Mouse (Mus musculus) spleen, adult 12 weeks (tissue): Measurements from ENCODE around the gene Arl3.

Experiments used
- DNase-seq: peaks from one replicate; pipeline ENCODE4 v3.0.0; 2022; ENCODE audit warnings: low spot score

The Arl3 gene

GRCm38 (mm10) chr19:46533066-46533465, 39.9 kb downstream of the Arl3 start:
- DNase-seq, result no peak

- DNase-seq, result no peak
Observed at GRCm38 (mm10) chr19:46532031-46532688, 40.8 kb downstream of the Arl3 start.

GRCm38 (mm10) chr19:46531071-46532030, 41.6 kb downstream of the Arl3 start:
- no peak for DNase-seq

- DNase-seq, result no peak
Observed at GRCm38 (mm10) chr19:46530449-46530990, 42.5 kb downstream of the Arl3 start.

GRCm38 (mm10) chr19:46529601-46530448, 43.2 kb downstream of the Arl3 start:
- no peak for DNase-seq

- DNase-seq, result no peak
Observed at GRCm38 (mm10) chr19:46528529-46529213, 44.3 kb downstream of the Arl3 start.

- no peak for DNase-seq
Observed at GRCm38 (mm10) chr19:46527632-46528528, 45.1 kb downstream of the Arl3 start.

GRCm38 (mm10) chr19:46525691-46526631, 47.0 kb downstream of the Arl3 start:
- DNase-seq, result no peak

- no peak for DNase-seq
Observed at GRCm38 (mm10) chr19:46524601-46525321, 48.2 kb downstream of the Arl3 start.

- DNase-seq, result no peak
Observed at GRCm38 (mm10) chr19:46524152-46524544, 48.9 kb downstream of the Arl3 start.

- no peak for DNase-seq
Observed at GRCm38 (mm10) chr19:46523480-46524151, 49.4 kb downstream of the Arl3 start.

GRCm38 (mm10) chr19:46523131-46523479, 49.9 kb downstream of the Arl3 start:
- no peak for DNase-seq

- no peak for DNase-seq
Observed at GRCm38 (mm10) chr19:46522433-46523044, 50.5 kb downstream of the Arl3 start.

- no peak for DNase-seq
Observed at GRCm38 (mm10) chr19:46521698-46522097, 51.3 kb downstream of the Arl3 start.

GRCm38 (mm10) chr19:46518828-46519621, 54.0 kb downstream of the Arl3 start:
- DNase-seq, result no peak

GRCm38 (mm10) chr19:46518352-46518787, 54.6 kb downstream of the Arl3 start:
- DNase-seq, result no peak
